Mouse (Mus musculus): ENCODE measurements around the gene Cenpp. TPM values are rescaled to one million over a fixed set of nuclear protein-coding genes. Genes with fewer than 3 reads are reported as not detected.

The Cenpp gene
- polyA plus RNA-seq, 1 experiment from 2014 or later: 21.5 TPM

GRCm38 (mm10) chr13:49560886-49561285 lies 91.7 kb downstream of the Cenpp start:
- H3K27ac ChIP-seq: no peak overlapping the region
- H3K27me3 ChIP-seq (ENCODE audit: insufficient read depth, low read length): no peaks in the 10 kb centered on the region
- H3K4me3 ChIP-seq (replicated peaks; ENCODE audit: low read depth, low read length): no peak overlapping the region
- no peaks in the 10 kb centered on the region for H3K36me3 ChIP-seq (ENCODE audit: insufficient read depth, low read length)
- H3K9ac ChIP-seq (ENCODE audit: low read depth, low read length): no peak overlapping the region
- ATAC-seq (replicated peaks; ENCODE audit: low FRiP score, low read depth) (no peak), DNase-seq (ENCODE audit: low spot score) (no peak)
- H3K9me3 ChIP-seq (replicated peaks; ENCODE audit: low read length): no peaks in the 10 kb centered on the region
- WGBS: 56% methylated on average over 2 of the region's 2 CpGs
- TF ChIP-seq CTCF (IDR thresholded peaks at IDR 0.05; ENCODE audit: low read depth): no peak
- no peaks in the 10 kb centered on the region for H3K4me1 ChIP-seq (replicated peaks; ENCODE audit: insufficient read depth, low read length)
- H3K4me2 ChIP-seq (ENCODE audit: low read length): no peak overlapping the region

- TF ChIP-seq CTCF (IDR thresholded peaks at IDR 0.05; ENCODE audit: low read depth): peak; percentile 68
- DNase-seq (ENCODE audit: low spot score) (peak; percentile 48), ATAC-seq (replicated peaks; ENCODE audit: low FRiP score, low read depth) (no peak)
- Histone ChIP-seq H3K9ac (ENCODE audit: low read depth, low read length) (no peak overlapping the region), H3K27me3 (ENCODE audit: insufficient read depth, low read length) (no peaks in the 10 kb centered on the region), H3K4me2 (ENCODE audit: low read length) (no peak overlapping the region), H3K36me3 (ENCODE audit: insufficient read depth, low read length) (no peaks in the 10 kb centered on the region), H3K9me3 (replicated peaks; ENCODE audit: low read length) (no peaks in the 10 kb centered on the region), H3K4me1 (replicated peaks; ENCODE audit: insufficient read depth, low read length) (no peaks in the 10 kb centered on the region), H3K4me3 (replicated peaks; ENCODE audit: low read depth, low read length) (no peak overlapping the region), H3K27ac (no peak overlapping the region)
- 45% methylated on average over 2 of the region's 2 CpGs for WGBS
Observed at GRCm38 (mm10) chr13:49559185-49559584, 93.4 kb downstream of the Cenpp start.

- H3K9ac ChIP-seq (ENCODE audit: low read depth, low read length): no peak overlapping the region
- H3K4me1 ChIP-seq (replicated peaks; ENCODE audit: insufficient read depth, low read length): no peaks in the 10 kb centered on the region
- TF ChIP-seq CTCF (IDR thresholded peaks at IDR 0.05; ENCODE audit: low read depth): no peak
- no peak for ATAC-seq (replicated peaks; ENCODE audit: low FRiP score, low read depth)
- no peak overlapping the region for H3K27ac ChIP-seq
- no peak overlapping the region for H3K4me2 ChIP-seq (ENCODE audit: low read length)
- no peak for DNase-seq (ENCODE audit: low spot score)
- H3K27me3 ChIP-seq (ENCODE audit: insufficient read depth, low read length): no peaks in the 10 kb centered on the region
- H3K36me3 ChIP-seq (ENCODE audit: insufficient read depth, low read length): no peaks in the 10 kb centered on the region
- no peaks in the 10 kb centered on the region for H3K9me3 ChIP-seq (replicated peaks; ENCODE audit: low read length)
- 61% methylated on average over 1 of the region's 1 CpGs for WGBS
- H3K4me3 ChIP-seq (replicated peaks; ENCODE audit: low read depth, low read length): no peak overlapping the region
Observed at GRCm38 (mm10) chr13:49556924-49557323, 95.7 kb downstream of the Cenpp start.

- TF ChIP-seq CTCF (IDR thresholded peaks at IDR 0.05; ENCODE audit: low read depth): no peak
- Histone ChIP-seq H3K36me3 (ENCODE audit: insufficient read depth, low read length) (no peaks in the 10 kb centered on the region), H3K27ac (no peak overlapping the region), H3K9me3 (replicated peaks; ENCODE audit: low read length) (no peaks in the 10 kb centered on the region), H3K27me3 (ENCODE audit: insufficient read depth, low read length) (no peaks in the 10 kb centered on the region), H3K4me1 (replicated peaks; ENCODE audit: insufficient read depth, low read length) (no peaks in the 10 kb centered on the region), H3K4me2 (ENCODE audit: low read length) (no peak overlapping the region), H3K4me3 (replicated peaks; ENCODE audit: low read depth, low read length) (no peak overlapping the region), H3K9ac (ENCODE audit: low read depth, low read length) (no peak overlapping the region)
- 85% methylated on average over 1 of the region's 1 CpGs for WGBS
- no peak for ATAC-seq (replicated peaks; ENCODE audit: low FRiP score, low read depth)
- DNase-seq (ENCODE audit: low spot score): no peak
Observed at GRCm38 (mm10) chr13:49556203-49556602, 96.4 kb downstream of the Cenpp start.

GRCm38 (mm10) chr13:49554519-49554918 lies 98.1 kb downstream of the Cenpp start:
- Histone ChIP-seq H3K4me2 (ENCODE audit: low read length) (no peak overlapping the region), H3K27me3 (ENCODE audit: insufficient read depth, low read length) (no peaks in the 10 kb centered on the region), H3K9me3 (replicated peaks; ENCODE audit: low read length) (no peaks in the 10 kb centered on the region), H3K4me3 (replicated peaks; ENCODE audit: low read depth, low read length) (no peak overlapping the region), H3K4me1 (replicated peaks; ENCODE audit: insufficient read depth, low read length) (no peaks in the 10 kb centered on the region), H3K36me3 (ENCODE audit: insufficient read depth, low read length) (no peaks in the 10 kb centered on the region), H3K27ac (no peak overlapping the region), H3K9ac (ENCODE audit: low read depth, low read length) (no peak overlapping the region)
- WGBS: 84% methylated on average over 5 of the region's 5 CpGs
- ATAC-seq (replicated peaks; ENCODE audit: low FRiP score, low read depth) (no peak), DNase-seq (ENCODE audit: low spot score) (no peak)
- no peak for TF ChIP-seq CTCF (IDR thresholded peaks at IDR 0.05; ENCODE audit: low read depth)

- TF ChIP-seq CTCF (IDR thresholded peaks at IDR 0.05; ENCODE audit: low read depth): no peak
- Histone ChIP-seq H3K27me3 (ENCODE audit: insufficient read depth, low read length) (no peaks in the 10 kb centered on the region), H3K9me3 (replicated peaks; ENCODE audit: low read length) (no peaks in the 10 kb centered on the region), H3K36me3 (ENCODE audit: insufficient read depth, low read length) (no peaks in the 10 kb centered on the region), H3K4me3 (replicated peaks; ENCODE audit: low read depth, low read length) (no peak overlapping the region), H3K9ac (ENCODE audit: low read depth, low read length) (no peak overlapping the region), H3K27ac (no peak overlapping the region), H3K4me2 (ENCODE audit: low read length) (no peak overlapping the region), H3K4me1 (replicated peaks; ENCODE audit: insufficient read depth, low read length) (no peaks in the 10 kb centered on the region)
- 98% methylated on average over 3 of the region's 3 CpGs for WGBS
- no peak for ATAC-seq (replicated peaks; ENCODE audit: low FRiP score, low read depth)
- DNase-seq (ENCODE audit: low spot score): no peak
Observed at GRCm38 (mm10) chr13:49549616-49550015, 103.0 kb downstream of the Cenpp start.

GRCm38 (mm10) chr13:49547563-49548150 lies 104.9 kb downstream of the Cenpp start:
- 63% methylated on average over 1 of the region's 1 CpGs for WGBS
- Histone ChIP-seq H3K27me3 (ENCODE audit: insufficient read depth, low read length) (no peaks in the 10 kb centered on the region), H3K9ac (ENCODE audit: low read depth, low read length) (no peak overlapping the region), H3K4me3 (replicated peaks; ENCODE audit: low read depth, low read length) (no peak overlapping the region), H3K4me1 (replicated peaks; ENCODE audit: insufficient read depth, low read length) (no peaks in the 10 kb centered on the region), H3K4me2 (ENCODE audit: low read length) (no peak overlapping the region), H3K27ac (0 out of 2 replicates have a peak overlapping the region, but pooled peaks have one; percentile 43), H3K9me3 (replicated peaks; ENCODE audit: low read length) (no peaks in the 10 kb centered on the region), H3K36me3 (ENCODE audit: insufficient read depth, low read length) (no peaks in the 10 kb centered on the region)
- ATAC-seq (replicated peaks; ENCODE audit: low FRiP score, low read depth) (no peak), DNase-seq (ENCODE audit: low spot score) (no peak)
- TF ChIP-seq CTCF (IDR thresholded peaks at IDR 0.05; ENCODE audit: low read depth): no peak
